Mouse (Mus musculus) left cerebral cortex, postnatal 36 days (tissue): ENCODE measurements around the gene Slc30a2. TPM values are rescaled to one million over a fixed set of nuclear protein-coding genes. Genes with fewer than 3 reads are reported as not detected.
A peak's percentile ranks its signal among the peaks of the same experiment; 100 is the strongest.
"Not testable (repeated sequence)": the region's sequence is repeated elsewhere in the genome, so short reads cannot be mapped to it uniquely, and the experiment has no call there.

ENCODE experiments used
- DNase-seq, 2 experiments: peaks; one replicate each; pipeline ENCODE4 v3.0.0; 2021 to 2022; ENCODE audit warnings: low spot score in 2 of 2, mixed read lengths in 1 of 2
- intact Hi-C: fragments of 180-260 bp; cut with DNase I; formaldehyde crosslinking; loops from one replicate; pipeline ENCODE4 v1.15.1; 2025
- total RNA-seq, 2 experiments: library from RNA; stranded (reverse); gene quantifications; 2 replicates each; pipeline ENCODE4 v1.2.3; 2021

The Slc30a2 gene
- not detected for total RNA-seq

DNA sequence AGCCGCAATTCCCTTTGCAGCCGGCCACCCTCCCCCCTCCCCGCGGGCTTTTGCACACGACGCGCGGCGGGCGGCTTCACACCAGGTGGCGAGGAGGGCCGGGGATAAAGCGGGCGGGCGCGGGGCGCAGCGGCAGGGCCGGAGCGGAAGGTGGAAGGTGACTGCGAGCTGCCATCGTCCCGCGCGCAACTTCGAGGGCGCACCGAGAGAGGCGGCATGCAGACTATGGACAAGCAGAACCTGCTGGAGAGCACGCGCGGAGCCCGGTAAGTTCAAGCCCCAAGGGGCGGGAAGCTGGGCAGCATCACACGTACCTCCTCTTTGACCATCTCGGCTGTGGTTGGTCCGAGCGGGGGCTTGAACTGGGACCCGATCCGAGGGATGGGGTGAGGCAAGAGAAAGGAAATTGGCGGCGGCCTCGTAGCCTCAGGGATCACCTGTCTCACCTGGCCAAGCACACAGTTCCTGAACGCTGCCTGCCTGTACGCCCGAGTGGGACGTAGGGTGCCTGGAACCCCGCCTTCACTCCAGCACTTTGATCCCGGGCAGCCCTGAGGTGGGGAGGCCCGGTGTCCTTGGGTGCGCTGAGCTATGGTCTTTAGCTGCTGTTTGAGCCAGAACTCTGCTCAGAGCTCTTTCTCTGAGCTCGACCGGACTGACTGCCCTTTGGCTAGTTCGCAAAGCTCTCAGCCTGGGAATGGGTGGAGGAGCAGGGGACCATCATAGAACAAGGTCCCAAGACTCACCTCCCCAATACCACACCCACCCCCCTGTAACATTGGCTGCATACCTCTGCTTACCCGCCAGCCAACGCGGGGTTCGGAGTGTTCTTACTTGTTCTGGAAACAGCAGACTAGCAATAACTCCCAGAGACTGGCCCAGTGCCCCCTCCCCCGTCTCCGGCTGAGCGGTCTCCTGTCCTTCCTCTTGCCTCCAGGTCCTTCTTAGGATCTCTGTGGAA, at the start of gene Slc30a2:
Gene Slc30a2 (plus strand): TSS at position 111 of the 961 bp plus-strand sequence.
- intact Hi-C loops: no loop called here
- DNase-seq: no peak

DNA sequence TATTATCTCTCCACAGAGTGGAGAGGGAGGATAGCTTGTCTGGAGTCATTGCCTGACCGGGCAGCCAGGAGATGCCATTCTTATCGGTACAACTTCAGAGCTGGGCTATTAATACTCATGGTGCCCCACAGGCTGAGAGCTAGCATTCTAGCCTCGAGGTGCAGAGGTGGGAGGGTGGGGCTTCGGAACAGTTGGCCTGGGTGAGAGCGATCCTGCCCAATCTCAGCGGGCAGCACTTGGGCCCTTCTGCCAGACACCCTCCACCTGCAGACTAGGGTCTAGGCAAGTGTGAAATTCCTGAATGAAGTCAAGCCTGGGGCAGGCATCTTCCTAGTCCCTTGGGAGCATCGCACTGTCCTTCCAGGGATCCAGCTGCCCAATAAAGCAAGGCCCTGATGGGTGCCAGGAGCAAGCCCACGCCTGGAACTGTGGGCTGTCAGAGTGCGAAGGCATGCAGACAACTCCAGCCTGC, 49.3 kb upstream of the Slc30a2 start:
- intact Hi-C loops: loop anchor here (2.0 kb wide), 1 partner anchor 43 kb away; no protein-coding TSS in a partner anchor

DNA sequence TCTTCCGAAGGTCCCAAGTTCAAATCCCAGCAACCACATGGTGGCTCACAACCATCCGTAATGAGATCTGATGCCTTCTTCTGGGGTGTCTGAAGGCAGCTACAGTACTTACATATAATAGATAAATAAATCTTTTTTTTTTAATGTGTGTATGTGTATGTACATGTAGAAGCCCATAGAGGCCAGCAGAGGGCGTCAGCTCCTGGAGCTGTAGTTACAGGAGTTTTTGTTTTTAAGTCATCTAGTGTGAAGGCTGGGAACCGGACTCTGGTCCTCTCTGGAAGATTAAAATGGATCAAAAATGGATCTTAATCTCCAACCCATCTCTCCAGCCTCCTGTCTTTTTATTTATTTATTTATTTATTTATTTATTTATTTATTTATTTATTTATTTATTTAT, 46.9 kb upstream of the Slc30a2 start:
- intact Hi-C loops, DNase-seq: not testable (repeated sequence)

More for the DNA sequence above, 49.3 kb upstream of the Slc30a2 start:
- no peak for DNase-seq

DNA sequence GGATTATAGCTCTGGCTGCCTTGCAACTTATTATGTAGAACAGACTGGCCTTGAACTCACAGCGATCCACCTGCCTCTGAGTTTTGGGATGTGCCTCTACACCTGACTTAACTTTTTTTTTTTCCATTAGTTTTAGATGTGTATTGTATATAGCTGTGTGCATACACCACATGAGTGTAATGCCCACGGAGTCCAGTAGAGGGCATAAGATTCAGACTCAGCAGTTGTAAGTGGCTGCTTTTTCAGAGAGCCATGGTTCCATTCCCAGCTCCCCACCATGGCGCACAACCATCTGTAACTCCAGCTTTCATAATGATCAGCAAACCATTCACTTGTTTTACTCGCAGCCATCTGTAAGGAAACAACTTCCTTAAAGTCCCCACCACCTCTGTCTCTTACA, 46.5 kb upstream of the Slc30a2 start:
- intact Hi-C loops: no loop called here
- no peak for DNase-seq

DNA sequence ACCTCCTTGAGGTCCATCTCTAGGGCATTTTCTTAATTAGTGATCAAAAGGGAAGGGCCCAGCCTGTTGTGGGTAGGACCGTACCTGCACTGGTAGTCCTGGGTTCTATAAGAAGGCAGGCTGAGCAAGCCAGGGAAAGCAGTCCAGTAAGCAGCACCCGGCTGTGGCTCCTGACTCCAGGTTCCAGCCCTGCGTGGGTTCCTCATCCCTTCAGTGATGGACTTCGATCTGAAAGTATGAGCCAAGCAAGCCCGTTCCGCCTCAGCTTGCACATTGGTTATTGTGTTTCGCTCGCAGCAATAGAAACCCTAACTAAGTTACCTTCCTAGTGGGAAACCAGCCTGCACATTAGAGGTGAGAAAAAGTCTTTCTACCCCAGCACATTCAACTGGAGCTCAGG, 45.6 kb upstream of the Slc30a2 start:
- intact Hi-C loops: no loop called here

DNA sequence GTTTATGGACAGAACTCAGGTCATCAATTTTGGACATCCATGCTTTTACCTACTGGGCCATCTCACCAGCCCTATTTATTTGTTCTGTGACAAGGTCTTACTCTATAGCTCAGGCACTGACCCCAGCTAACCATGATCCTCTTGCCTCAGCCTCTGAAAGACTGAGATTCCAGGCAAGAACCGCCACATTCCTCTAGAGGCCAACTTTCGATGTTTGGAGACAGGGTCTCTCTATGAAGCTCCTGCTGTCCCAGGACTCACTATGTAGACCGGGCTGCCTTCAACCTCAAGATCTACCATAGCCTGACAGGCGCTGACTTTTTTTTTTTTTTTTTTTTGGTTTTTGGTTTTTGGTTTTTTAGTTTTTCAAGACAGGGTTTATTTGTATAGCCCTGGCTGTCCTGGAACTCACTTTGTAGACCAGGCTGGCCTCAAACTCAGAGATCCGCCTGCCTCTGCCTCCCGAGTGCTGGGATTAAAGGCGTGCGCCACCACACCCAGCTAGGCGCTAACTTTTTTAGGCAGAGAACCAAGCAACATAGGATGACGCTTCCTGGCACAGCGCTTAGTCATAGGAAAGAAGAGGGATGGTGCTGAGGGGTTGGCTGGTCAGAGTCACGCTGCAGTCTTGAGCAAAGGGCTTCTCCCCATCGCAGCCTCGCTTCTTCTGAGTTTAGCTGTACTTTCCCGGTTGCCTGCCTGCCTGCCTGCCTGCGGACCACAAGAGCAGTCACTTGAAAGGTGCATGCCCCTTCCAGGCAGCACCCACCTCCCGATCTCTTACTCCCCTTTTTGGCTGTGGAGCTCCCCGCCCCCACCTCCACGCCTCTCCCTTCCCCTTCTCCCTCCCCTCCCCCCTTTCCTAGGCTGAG, 44.1 kb upstream of the Slc30a2 start:
- intact Hi-C loops: no loop called here
- DNase-seq: no peak

More for the DNA sequence above, 45.6 kb upstream of the Slc30a2 start:
- no peak for DNase-seq

DNA sequence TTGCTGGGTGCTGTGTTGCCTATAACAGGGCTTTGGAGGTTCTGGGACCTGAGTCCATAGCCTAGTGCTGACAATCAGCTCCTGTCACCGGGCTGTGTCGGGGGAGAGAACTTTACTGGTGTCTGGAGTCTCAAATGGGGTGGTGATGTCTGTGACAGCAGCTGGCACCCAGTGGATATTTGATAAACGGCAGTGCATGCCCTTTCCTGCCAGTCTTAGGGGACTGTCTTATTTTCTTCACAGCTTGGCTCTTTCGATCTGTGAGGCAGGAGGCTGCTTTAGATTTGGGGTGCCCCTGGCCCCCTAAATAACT, 43.5 kb upstream of the Slc30a2 start:
- intact Hi-C loops: no loop called here
- DNase-seq: no peak

DNA sequence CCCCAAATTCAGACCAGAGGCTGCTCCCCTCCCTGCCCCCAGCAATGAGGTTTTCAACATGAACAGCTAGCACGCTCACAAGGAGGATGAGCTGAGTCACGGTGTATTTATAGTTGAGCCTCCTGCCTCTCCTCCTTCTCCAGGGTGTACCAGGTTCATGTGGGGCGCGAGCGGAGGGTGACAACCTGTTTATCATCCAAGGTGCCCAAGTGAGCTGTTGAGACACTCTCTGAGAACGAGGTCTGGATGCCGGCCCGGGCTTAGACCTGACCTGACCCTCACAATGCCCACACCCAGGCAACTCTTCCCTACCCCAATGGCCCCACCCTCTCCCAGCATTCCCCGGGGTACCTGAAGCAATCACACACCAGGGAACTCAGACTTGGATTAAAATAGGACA, 42.7 kb upstream of the Slc30a2 start:
- intact Hi-C loops: no loop called here
- peak; percentile 34 to 55 for DNase-seq

DNA sequence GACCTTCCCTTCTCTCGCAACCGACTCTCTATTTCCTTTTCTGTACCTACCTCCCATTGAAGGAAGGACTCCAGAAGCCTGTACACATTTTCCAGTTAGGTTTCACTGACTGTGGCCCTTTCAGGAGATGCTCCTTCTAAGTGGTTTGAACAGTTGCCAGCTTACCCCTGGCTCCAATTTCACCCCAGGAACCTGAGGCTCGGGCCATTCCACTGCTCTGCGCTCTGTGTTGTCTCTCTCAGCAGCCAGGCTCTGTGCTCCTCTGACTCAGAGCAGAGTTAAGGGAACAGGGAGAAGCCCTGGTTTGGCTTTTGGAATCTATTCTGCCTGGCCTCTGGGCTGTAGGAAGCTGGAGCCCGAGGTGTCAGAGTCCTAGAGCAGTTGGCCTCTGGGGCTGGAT, 40.9 kb upstream of the Slc30a2 start:
- no peak for DNase-seq
- intact Hi-C loops: no loop called here

DNA sequence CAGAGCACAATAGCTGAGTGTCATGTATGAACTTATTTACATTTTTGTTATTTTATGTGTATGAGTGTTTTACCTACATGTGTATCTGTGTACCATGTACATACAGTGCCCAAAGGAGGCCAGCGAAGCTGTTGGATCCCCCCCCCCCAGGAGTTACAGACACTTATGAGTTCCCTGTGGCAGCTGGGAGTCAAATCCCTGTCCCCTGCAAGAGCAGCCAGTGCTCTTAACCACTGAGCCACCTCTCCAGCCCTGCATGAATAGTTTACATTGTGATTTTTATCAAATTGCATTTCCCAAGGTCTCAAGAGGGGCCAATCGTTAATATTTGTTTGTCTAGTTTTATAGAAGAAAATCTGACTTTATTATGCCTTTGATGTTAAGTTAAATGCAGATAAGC, 36.0 kb upstream of the Slc30a2 start:
- no peak for DNase-seq
- intact Hi-C loops: loop anchor here (5.0 kb wide), 1 partner anchor 45 kb away; no protein-coding TSS in a partner anchor

DNA sequence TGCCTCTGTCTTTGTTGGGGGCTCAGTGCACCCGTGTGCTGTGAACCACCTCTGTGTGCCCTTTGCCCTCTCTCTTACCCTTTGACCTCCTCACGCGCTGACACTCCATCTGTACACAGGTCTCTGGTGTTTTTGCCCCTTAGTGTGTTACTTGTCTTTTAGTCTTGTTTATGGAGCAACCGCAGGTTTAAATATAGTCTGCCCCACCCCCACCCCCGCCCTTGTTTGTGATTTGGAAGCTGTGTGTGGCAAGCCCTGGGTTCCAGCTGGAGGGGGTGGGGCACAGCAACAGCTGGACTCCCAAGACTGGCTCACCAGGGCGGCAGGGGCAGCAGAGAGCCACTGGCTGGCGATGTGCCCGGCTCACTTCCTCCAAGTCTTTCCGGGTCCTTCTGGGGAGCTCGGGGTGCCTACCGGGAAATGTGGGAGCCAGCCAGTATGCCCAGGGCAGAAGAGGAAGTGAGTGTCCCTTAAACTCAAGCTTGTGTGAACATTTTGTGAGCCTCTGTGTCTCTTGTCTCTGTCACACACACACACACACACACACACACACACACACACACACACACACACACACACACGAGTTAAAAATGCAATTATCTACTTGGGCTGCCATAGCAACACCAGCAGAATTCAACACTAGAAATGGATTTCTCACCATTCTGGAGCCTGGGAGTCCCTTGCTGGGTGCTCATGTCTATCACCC, 35.5 kb upstream of the Slc30a2 start:
- DNase-seq: peak; percentile 42 to 52
- intact Hi-C loops: loop anchor here (5.0 kb wide), 1 partner anchor 45 kb away; no protein-coding TSS in a partner anchor

DNA sequence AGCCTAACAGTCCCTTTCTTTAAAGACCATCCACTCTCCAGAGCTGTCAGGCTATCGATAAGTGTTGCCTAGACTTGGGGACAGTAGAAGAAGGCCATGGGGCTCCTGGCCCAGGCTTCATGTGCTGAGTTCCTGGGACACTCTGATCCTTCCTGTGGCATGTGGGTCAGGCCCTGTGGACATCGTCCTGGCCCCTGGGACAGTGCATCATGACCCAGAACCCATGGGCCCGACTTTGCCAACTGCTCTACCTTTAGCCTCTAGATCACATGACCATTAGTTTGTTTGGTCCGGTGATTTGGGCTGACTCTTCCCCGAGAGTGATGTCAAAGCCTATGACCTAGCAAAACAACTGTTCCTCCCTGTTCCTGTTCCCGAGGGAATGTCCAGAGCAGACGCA, 32.9 kb upstream of the Slc30a2 start:
- intact Hi-C loops: no loop called here
- no peak for DNase-seq

DNA sequence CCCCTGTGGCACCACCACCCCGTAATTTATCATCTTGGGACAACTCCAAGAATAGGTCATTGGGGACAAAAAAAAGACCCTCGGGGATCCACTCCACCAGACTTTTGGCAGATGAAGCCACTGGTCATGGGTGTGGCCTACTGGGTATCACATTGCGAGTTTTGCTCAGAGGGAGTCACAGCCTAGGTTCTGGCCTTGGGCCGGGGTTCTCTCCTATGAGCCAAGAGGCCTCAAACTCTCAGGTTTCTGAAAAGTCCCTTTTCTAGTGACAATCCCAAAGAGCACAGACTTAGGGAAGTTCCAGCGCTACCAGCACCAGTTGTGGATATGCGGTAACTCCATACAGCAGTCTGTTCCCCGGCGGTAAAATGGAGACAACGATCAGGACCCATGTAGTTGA, 32.3 kb upstream of the Slc30a2 start:
- intact Hi-C loops: no loop called here
- no peak for DNase-seq

DNA sequence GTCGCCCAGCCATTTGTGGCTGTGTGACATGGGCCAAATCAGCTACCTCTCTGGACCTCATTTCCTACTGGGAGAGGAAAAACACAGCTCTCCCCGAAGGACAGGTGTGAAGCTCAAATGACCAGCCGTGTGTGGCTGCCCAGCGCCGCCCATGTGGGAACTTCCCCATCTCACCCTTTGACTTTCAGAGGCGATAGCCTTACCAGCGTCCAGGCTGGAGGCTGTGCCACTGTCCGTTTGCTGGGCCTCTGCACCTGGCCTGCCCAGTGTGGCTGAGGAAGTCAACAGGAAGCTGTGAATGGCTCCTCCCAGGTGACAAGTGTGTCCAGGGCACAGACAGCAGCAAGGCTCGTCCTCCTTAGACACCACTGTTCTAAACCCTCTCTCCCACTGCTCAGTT, 31.2 kb upstream of the Slc30a2 start:
- intact Hi-C loops: no loop called here
- no peak for DNase-seq

DNA sequence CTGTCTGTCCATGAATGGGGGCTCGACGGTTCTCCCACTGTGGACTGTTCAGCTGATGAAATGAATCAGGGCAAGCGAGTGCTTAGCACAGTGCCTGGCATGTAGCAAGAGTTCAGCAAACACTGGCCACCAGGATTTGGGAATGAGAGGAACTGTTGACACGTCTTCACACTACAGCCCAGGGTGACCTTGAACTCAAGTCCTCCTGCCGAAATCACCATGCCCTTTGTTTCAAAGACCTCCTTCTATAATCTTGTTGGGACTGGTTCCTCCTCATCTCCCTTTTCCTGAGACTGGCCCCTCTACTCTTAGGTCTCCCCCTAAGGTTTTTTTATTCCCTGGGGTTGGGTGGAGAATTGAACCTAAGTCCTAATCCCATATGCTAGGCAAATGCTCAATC, 30.6 kb upstream of the Slc30a2 start:
- intact Hi-C loops: no loop called here
- DNase-seq: no peak

DNA sequence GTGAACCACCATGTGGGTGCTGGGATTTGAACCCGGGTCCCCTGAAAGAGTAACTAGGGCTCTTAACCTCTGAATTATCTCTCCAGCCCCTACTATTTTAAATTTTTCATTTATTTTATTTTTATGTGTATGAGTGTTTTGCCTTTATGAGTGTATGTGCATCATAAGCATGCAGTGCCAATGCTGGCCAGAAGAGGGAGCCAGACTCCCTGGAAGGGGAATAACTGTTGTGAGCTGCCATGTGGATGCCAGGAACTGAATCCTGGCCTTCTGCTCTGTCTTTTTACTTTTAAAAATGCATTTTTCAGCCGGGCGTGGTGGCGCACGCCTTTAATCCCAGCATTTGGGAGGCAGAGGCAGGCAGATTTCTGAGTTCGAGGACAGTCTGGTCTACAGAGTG, 30.1 kb upstream of the Slc30a2 start:
- intact Hi-C loops: no loop called here
- no peak for DNase-seq

DNA sequence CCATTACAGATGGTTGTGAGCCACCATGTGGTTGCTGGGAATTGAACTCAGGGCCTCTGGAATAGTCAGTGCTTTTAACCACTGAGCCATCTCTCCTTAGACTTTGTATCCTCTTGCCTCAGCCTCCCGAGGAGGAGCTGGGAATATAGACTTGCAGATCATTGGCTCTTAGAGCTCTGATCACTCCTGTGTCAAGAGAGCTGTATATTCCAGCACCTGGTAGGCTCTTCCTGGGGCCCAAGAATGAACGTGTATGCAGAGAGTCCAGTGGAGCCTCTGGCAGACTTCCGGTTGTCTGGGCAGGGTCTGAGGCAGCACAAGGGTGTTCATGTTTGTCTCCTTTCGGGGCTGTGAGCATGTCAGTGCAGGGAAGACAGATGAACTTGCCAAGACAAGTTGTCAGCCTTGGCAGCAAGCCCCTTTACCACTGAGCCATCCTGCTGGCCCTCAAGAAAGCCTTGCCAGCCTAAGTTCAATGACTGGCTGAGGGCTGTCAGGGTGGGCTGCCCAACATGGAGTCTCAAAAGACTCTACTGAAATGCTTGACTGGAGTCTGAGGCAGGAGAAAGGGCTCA, 28.8 kb upstream of the Slc30a2 start:
- no peak for DNase-seq
- intact Hi-C loops: no loop called here

DNA sequence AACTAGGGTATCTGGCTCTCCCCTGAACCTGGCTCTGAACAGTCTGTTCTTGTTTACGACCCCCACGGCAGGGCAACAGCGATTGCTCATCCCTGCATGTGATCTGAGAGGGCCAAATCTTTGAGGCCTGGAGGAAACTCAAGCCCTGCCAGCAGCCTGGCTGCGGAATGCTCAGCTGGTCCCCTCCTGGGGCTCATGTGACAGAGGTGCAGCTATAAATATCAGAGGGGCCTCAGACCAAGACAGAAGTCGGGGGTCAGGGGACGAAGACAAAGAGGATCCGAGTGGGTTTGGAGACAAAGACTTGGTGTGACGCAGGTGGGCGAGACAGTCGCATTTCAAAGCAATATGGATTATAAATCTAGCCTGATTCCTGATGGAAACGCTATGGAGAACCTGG, 28.1 kb upstream of the Slc30a2 start, which contains the start of gene Trim63:
Gene Trim63 (plus strand): TSS at position 245 of the 400 bp plus-strand sequence.
- no peak for DNase-seq
- intact Hi-C loops: no loop called here

DNA sequence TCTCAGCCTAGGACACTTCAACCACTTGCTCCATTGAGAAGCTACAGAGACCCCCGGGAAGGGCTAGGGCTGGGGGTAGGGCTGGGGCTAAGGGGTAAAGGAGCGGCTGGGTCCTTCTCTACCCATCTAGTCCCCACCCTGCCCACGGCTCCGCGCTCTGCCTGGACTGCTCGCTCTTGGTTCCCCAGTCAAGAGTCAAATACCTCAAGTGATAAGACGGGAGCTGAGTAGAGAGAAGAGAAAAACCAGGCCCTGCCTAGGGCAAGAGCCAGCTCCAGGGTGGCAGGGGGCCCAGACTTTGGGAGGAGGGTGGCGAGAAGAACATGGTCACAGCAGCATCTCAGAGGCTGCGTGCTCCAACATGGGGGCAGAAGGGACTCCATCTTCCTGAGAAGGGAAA, 27.5 kb upstream of the Slc30a2 start:
- DNase-seq: no peak
- intact Hi-C loops: no loop called here
